Mouse (Mus musculus): ENCODE measurements at regions not wholly inside any gene's neighbourhood (a gene's known extent, or its start where the extent isn't known, plus 50 kb on each side); places are given as distances from the start of the nearest gene placed in this dataset.

DNA sequence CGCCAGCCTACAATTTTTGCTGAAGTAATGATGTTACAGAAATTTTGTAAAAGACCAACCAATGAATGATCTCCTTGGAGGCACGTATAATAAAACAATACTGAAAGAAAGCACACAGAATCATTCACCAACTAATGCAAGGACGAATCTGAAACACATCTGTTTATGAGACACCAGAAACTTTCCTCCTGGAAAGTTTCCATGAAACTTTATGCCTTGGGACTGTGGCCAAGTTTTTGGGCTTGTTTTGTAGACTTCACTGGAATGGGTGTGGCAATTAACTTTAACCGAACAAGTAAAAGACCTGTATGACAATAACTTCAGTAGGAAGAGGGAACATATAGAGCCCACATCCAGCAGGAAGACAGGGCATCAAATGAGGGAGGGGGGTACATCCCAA lies 564.9 kb downstream of the Rpia start:
- no peak for TF ChIP-seq CTCF (IDR thresholded peaks at IDR 0.05; ENCODE audit: borderline replicate concordance, insufficient read depth, low read depth, low read length)
- no peak for TF ChIP-seq POLR2A (IDR thresholded peaks at IDR 0.05; ENCODE audit: borderline replicate concordance, insufficient read depth, low read length)

Data from cerebellum, adult 2 months (tissue).